Mouse (Mus musculus): ENCODE data around the gene Smox. TPM values are rescaled to one million over a fixed set of nuclear protein-coding genes. Genes with fewer than 3 reads are reported as not detected.

Gene Smox
- polyA plus RNA-seq (2014; fragmentation: Illumina TruSeq; extraction: RNeasy Lipid Tissue Mini Kit (QIAGEN cat#74804); ENCODE audit: low read depth, low replicate concordance) = not detected

GRCm38 (mm10) chr2:131491196-131491595 is at the start of gene Smox:
Gene Smox, plus strand, starts transcription at chr2:131491496.

GRCm38 (mm10) chr2:131561891-131562585 is 70.7 kb downstream of the Smox start, which contains the start of gene Adra1d:
Gene Adra1d, minus strand, starts transcription at chr2:131562283.

Other genes starting within 250 kb of the Smox start
- 30.8 TPM for gene Pank2, start 229.0 kb upstream of the Smox start, polyA plus RNA-seq (2014; fragmentation: Illumina TruSeq; extraction: RNeasy Lipid Tissue Mini Kit (QIAGEN cat#74804); ENCODE audit: low read depth, low replicate concordance)
- gene Rnf24, start 138.6 kb upstream of the Smox start, polyA plus RNA-seq (2014; fragmentation: Illumina TruSeq; extraction: RNeasy Lipid Tissue Mini Kit (QIAGEN cat#74804); ENCODE audit: low read depth, low replicate concordance) = 33.4 TPM
- gene Adra1d, start 70.8 kb downstream of the Smox start, polyA plus RNA-seq (2014; fragmentation: Illumina TruSeq; extraction: RNeasy Lipid Tissue Mini Kit (QIAGEN cat#74804); ENCODE audit: low read depth, low replicate concordance) = not detected